Mouse (Mus musculus) cortical plate, adult 2 months (tissue): ENCODE results near the gene Rnf121.

ENCODE experiments used
- CTCF ChIP-seq: fragments of 200-500 bp; IDR thresholded peaks from 2 replicates; pipeline ENCODE4 v1.5.1; 2011; ENCODE audit warnings: mild to moderate bottlenecking, control low read depth, low read length; ENCODE audit not compliant: insufficient read depth; ENCODE audit errors: extremely low read depth
- POLR2A ChIP-seq: fragments of 200-500 bp; IDR thresholded peaks from 2 replicates; pipeline ENCODE4 v1.6.1; 2011; ENCODE audit warnings: mild to moderate bottlenecking, low read length, control low read depth; ENCODE audit not compliant: insufficient read depth; ENCODE audit errors: extremely low read depth

DNA sequence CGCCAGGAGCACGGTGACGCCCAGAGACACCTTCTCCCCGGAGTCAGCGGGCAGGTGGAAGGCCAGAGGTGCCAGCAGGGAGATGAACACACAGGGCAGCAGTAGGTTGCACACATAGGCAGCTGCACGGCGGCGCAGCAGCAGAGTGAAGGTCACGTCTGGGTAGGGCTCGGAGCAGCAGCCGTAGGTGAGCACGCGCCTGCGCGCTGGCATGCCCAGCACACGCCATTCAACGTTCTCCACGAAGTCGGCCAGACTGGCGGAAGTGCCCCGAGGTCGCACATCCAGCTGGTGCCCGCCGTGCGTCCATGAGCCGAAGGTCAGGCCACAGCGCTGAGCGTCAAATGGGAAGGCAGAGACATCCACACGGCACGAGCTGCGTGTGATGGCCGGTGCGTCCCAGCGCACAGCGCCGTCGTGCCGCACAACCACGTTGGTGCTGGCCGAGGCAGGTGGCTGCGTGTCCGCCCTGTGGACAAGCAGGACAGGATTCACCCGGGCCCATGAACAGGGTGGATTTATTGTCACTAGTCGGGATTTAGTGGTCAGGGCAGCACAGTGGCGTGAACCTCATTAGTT is 48.0 kb upstream of the Rnf121 start:
- TF ChIP-seq POLR2A (no peak), CTCF (no peak)
